Mouse (Mus musculus): ENCODE measurements around the gene Gm6583.
"Not testable (repeated sequence)": the region's sequence is repeated elsewhere in the genome, so short reads cannot be mapped to it uniquely, and the experiment has no call there.

The Gm6583 gene

GRCm38 (mm10) chr5:112325546-112326445 lies 30.0 kb downstream of the Gm6583 start, which contains the start of gene Tfip11:
Tfip11 (plus strand) TSS chr5:112326358.
- DNase-seq (ENCODE audit: low spot score in 2 of 2): peak; percentile 85 to 91

- DNase-seq (ENCODE audit: low spot score in 2 of 2): peak in 1 of 2 experiments; percentile 21
These were observed 30.9 kb downstream of the Gm6583 start for GRCm38 (mm10) chr5:112324637-112325545.

GRCm38 (mm10) chr5:112323246-112323645 lies 32.6 kb downstream of the Gm6583 start:
- no peak for DNase-seq (ENCODE audit: low spot score in 2 of 2)

- DNase-seq (ENCODE audit: low spot score in 2 of 2): no peak
These were observed 34.5 kb downstream of the Gm6583 start for GRCm38 (mm10) chr5:112321376-112321775.

GRCm38 (mm10) chr5:112320936-112321335 lies 34.9 kb downstream of the Gm6583 start:
- DNase-seq (ENCODE audit: low spot score in 2 of 2): no peak

- DNase-seq (ENCODE audit: low spot score in 2 of 2): no peak
These were observed 35.5 kb downstream of the Gm6583 start for GRCm38 (mm10) chr5:112320379-112320778.

GRCm38 (mm10) chr5:112319343-112319742 lies 36.5 kb downstream of the Gm6583 start:
- not testable (repeated sequence) for DNase-seq (ENCODE audit: low spot score in 2 of 2)

GRCm38 (mm10) chr5:112317328-112317727 lies 38.5 kb downstream of the Gm6583 start:
- DNase-seq (ENCODE audit: low spot score in 2 of 2): no peak

GRCm38 (mm10) chr5:112316468-112316867 lies 39.4 kb downstream of the Gm6583 start:
- no peak for DNase-seq (ENCODE audit: low spot score in 2 of 2)

GRCm38 (mm10) chr5:112313222-112313885 lies 42.5 kb downstream of the Gm6583 start:
- no peak for DNase-seq (ENCODE audit: low spot score in 2 of 2)

- no peak for DNase-seq (ENCODE audit: low spot score in 2 of 2)
These were observed 50.0 kb downstream of the Gm6583 start for GRCm38 (mm10) chr5:112305842-112306241.

All from spleen, postnatal 14 days (tissue).